Mouse (Mus musculus): ENCODE measurements around the gene Olfr1274-ps.
A peak's percentile ranks its signal among the peaks of the same experiment; 100 is the strongest.
"Not testable (repeated sequence)": the region's sequence is repeated elsewhere in the genome, so short reads cannot be mapped to it uniquely, and the experiment has no call there.

The Olfr1274-ps gene

GRCm38 (mm10) chr2:90398633-90399107, at the start of gene Olfr1274-ps:
Gene Olfr1274-ps, plus strand, starts transcription at chr2:90398683.
- not testable (repeated sequence) for DNase-seq

GRCm38 (mm10) chr2:90351047-90351446, 47.4 kb upstream of the Olfr1274-ps start:
- DNase-seq = not testable (repeated sequence)

- DNase-seq = not testable (repeated sequence)
Observed at GRCm38 (mm10) chr2:90351540-90351939, 46.9 kb upstream of the Olfr1274-ps start.

GRCm38 (mm10) chr2:90359229-90359628, 39.3 kb upstream of the Olfr1274-ps start:
- DNase-seq = not testable (repeated sequence)

GRCm38 (mm10) chr2:90360199-90360598, 38.3 kb upstream of the Olfr1274-ps start:
- DNase-seq = not testable (repeated sequence)

GRCm38 (mm10) chr2:90414110-90414821, 15.8 kb downstream of the Olfr1274-ps start:
- DNase-seq = not testable (repeated sequence)

- not testable (repeated sequence) for DNase-seq
Observed at GRCm38 (mm10) chr2:90422282-90422681, 23.8 kb downstream of the Olfr1274-ps start.

- DNase-seq = not testable (repeated sequence)
Observed at GRCm38 (mm10) chr2:90424937-90425336, 26.5 kb downstream of the Olfr1274-ps start.

- not testable (repeated sequence) for DNase-seq
Observed at GRCm38 (mm10) chr2:90428988-90429717, 30.7 kb downstream of the Olfr1274-ps start.

- DNase-seq = not testable (repeated sequence)
Observed at GRCm38 (mm10) chr2:90429782-90430181, 31.3 kb downstream of the Olfr1274-ps start.

GRCm38 (mm10) chr2:90437453-90437852, 39.0 kb downstream of the Olfr1274-ps start:
- DNase-seq = not testable (repeated sequence)

- DNase-seq = not testable (repeated sequence)
Observed at GRCm38 (mm10) chr2:90440169-90440568, 41.7 kb downstream of the Olfr1274-ps start.

GRCm38 (mm10) chr2:90441811-90442210, 43.3 kb downstream of the Olfr1274-ps start:
- DNase-seq = peak; percentile 40 to 63

GRCm38 (mm10) chr2:90443811-90444210, 45.3 kb downstream of the Olfr1274-ps start:
- DNase-seq = no peak

GRCm38 (mm10) chr2:90448967-90449740, 50.7 kb downstream of the Olfr1274-ps start:
- DNase-seq = peak in 1 of 2 experiments; percentile 41

- no peak for DNase-seq
Observed at GRCm38 (mm10) chr2:90452380-90452779, 53.9 kb downstream of the Olfr1274-ps start.
